Mouse (Mus musculus) midbrain, embryonic 13.5 days (tissue): Measurements from ENCODE around the gene Gm28308. TPM values are rescaled to one million over a fixed set of nuclear protein-coding genes. Genes with fewer than 3 reads are reported as not detected.

Source experiments
- ATAC-seq: fragments of 200-750 bp; cut with Nextera tagmentation; 2 replicates; pipeline ENCODE4 v1.8.0; 2017; ENCODE audit warnings: mild to moderate bottlenecking, moderate TSS enrichment, moderate library complexity
- H3K27ac ChIP-seq: fragments of 300-500 bp; sonication (generic); 2 replicates; pipeline ENCODE4 v1.5.1; 2015; ENCODE audit warnings: inconsistent platforms, mild to moderate bottlenecking, moderate library complexity
- H3K27me3 ChIP-seq: fragments of 300-500 bp; sonication (generic); 2 replicates; pipeline ENCODE4 v1.6.1; 2015; ENCODE audit warnings: mild to moderate bottlenecking, inconsistent platforms
- H3K36me3 ChIP-seq: fragments of 300-500 bp; sonication (generic); 2 replicates; pipeline ENCODE4 v1.6.1; 2015; ENCODE audit warnings: mild to moderate bottlenecking, inconsistent platforms
- H3K4me1 ChIP-seq: fragments of 300-500 bp; sonication (generic); replicated peaks from 2 replicates; pipeline ENCODE4 v1.6.1; 2015; ENCODE audit warnings: inconsistent platforms
- H3K4me2 ChIP-seq: fragments of 300-500 bp; sonication (generic); replicated peaks from 2 replicates; pipeline ENCODE4 v1.6.1; 2015; ENCODE audit warnings: moderate library complexity, mild to moderate bottlenecking, inconsistent platforms
- H3K4me3 ChIP-seq: fragments of 300-500 bp; sonication (generic); replicated peaks from 2 replicates; pipeline ENCODE4 v1.5.1; 2015; ENCODE audit warnings: mild to moderate bottlenecking, inconsistent platforms
- H3K9ac ChIP-seq: fragments of 300-500 bp; sonication (generic); replicated peaks from 2 replicates; pipeline ENCODE4 v1.6.1; 2015; ENCODE audit warnings: mild to moderate bottlenecking, inconsistent platforms
- H3K9me3 ChIP-seq: fragments of 300-500 bp; sonication (generic); 2 replicates; pipeline ENCODE4 v1.6.1; 2016; ENCODE audit warnings: mild to moderate bottlenecking, inconsistent platforms
- WGBS: fragments of 180-500 bp; shearing (Covaris S2); methylation state at CpG from one replicate; pipeline ENCODE4 v1.1.7; 2015; 5-methylcytosine and 5-hydroxymethylcytosine counted together
- polyA plus RNA-seq: library from polyadenylated mRNA; unstranded; fragments of >200 nt; fragmentation: Nextera tagmentation; extraction: Ambion mirVana; gene quantifications from 2 replicates; pipeline ENCODE4 v1.2.1, GENCODE M21; 2015

Gene Gm28308
- polyA plus RNA-seq, 1 experiment from 2014 or later, result not detected

GRCm38 (mm10) chr6:52190410-52190809, 22.7 kb downstream of the Gm28308 start:
- ATAC-seq, result no peak
- Histone ChIP-seq H3K4me1 (peaks cover 10% of the 10 kb centered on the region), H3K27me3 (peaks cover 100% of the 10 kb centered on the region), H3K36me3 (no peaks in the 10 kb centered on the region), H3K9me3 (no peaks in the 10 kb centered on the region), H3K9ac (no peak overlapping the region), H3K4me3 (no peak overlapping the region), H3K27ac (no peak overlapping the region), H3K4me2 (no peak overlapping the region)
- WGBS, result under 1% methylated on average over 23 of the region's 23 CpGs

GRCm38 (mm10) chr6:52189909-52190308, 23.2 kb downstream of the Gm28308 start:
- 5% methylated on average over 8 of the region's 8 CpGs for WGBS
- ATAC-seq, result no peak

GRCm38 (mm10) chr6:52189172-52189591, 24.0 kb downstream of the Gm28308 start:
- H3K4me2 ChIP-seq, result no peak overlapping the region
- peaks cover 100% of the 10 kb centered on the region for H3K27me3 ChIP-seq
- H3K4me1 ChIP-seq, result peaks cover 10% of the 10 kb centered on the region
- WGBS, result 7% methylated on average over 5 of the region's 5 CpGs
- H3K36me3 ChIP-seq, result no peaks in the 10 kb centered on the region
- no peaks in the 10 kb centered on the region for H3K9me3 ChIP-seq
- no peak overlapping the region for H3K9ac ChIP-seq
- no peak for ATAC-seq
- H3K4me3 ChIP-seq, result no peak overlapping the region
- H3K27ac ChIP-seq, result no peak overlapping the region

More at GRCm38 (mm10) chr6:52189909-52190308, 23.2 kb downstream of the Gm28308 start:
- H3K4me3 ChIP-seq, result no peak overlapping the region
- no peaks in the 10 kb centered on the region for H3K36me3 ChIP-seq
- H3K4me1 ChIP-seq, result peaks cover 10% of the 10 kb centered on the region
- H3K9ac ChIP-seq, result no peak overlapping the region
- peaks cover 100% of the 10 kb centered on the region for H3K27me3 ChIP-seq
- no peaks in the 10 kb centered on the region for H3K9me3 ChIP-seq
- H3K27ac ChIP-seq, result no peak overlapping the region
- H3K4me2 ChIP-seq, result no peak overlapping the region

- no peak for ATAC-seq
- H3K27ac ChIP-seq, result no peak overlapping the region
- no peak overlapping the region for H3K9ac ChIP-seq
- H3K27me3 ChIP-seq, result peaks cover 100% of the 10 kb centered on the region
- no peaks in the 10 kb centered on the region for H3K9me3 ChIP-seq
- H3K4me3 ChIP-seq, result no peak overlapping the region
- H3K36me3 ChIP-seq, result no peaks in the 10 kb centered on the region
- H3K4me1 ChIP-seq, result peaks cover 7% of the 10 kb centered on the region
- WGBS, result 8% methylated on average over 1 of the region's 1 CpGs
- H3K4me2 ChIP-seq, result no peak overlapping the region
Measured at GRCm38 (mm10) chr6:52186500-52186899, 26.6 kb downstream of the Gm28308 start.

- Histone ChIP-seq H3K9me3 (no peaks in the 10 kb centered on the region), H3K27ac (no peak overlapping the region), H3K9ac (no peak overlapping the region), H3K4me2 (no peak overlapping the region), H3K36me3 (no peaks in the 10 kb centered on the region), H3K4me1 (peaks cover under 1% of the 10 kb centered on the region; the same call in 1 of the 2 replicates), H3K27me3 (peaks cover 100% of the 10 kb centered on the region), H3K4me3 (no peak overlapping the region)
- WGBS, result 9% methylated on average over 3 of the region's 3 CpGs
- no peak for ATAC-seq
Measured at GRCm38 (mm10) chr6:52185834-52186233, 27.3 kb downstream of the Gm28308 start.

GRCm38 (mm10) chr6:52185222-52185621, 27.9 kb downstream of the Gm28308 start:
- no peak overlapping the region for H3K4me2 ChIP-seq
- under 1% methylated on average over 19 of the region's 19 CpGs for WGBS
- ATAC-seq, result no peak
- H3K9me3 ChIP-seq, result no peaks in the 10 kb centered on the region
- no peak overlapping the region for H3K27ac ChIP-seq
- H3K4me3 ChIP-seq, result no peak overlapping the region
- peaks cover 100% of the 10 kb centered on the region for H3K27me3 ChIP-seq
- H3K9ac ChIP-seq, result no peak overlapping the region
- no peaks in the 10 kb centered on the region for H3K36me3 ChIP-seq
- H3K4me1 ChIP-seq, result no peaks in the 10 kb centered on the region

GRCm38 (mm10) chr6:52184668-52185067, 28.5 kb downstream of the Gm28308 start:
- no peaks in the 10 kb centered on the region for H3K36me3 ChIP-seq
- peaks cover 100% of the 10 kb centered on the region for H3K27me3 ChIP-seq
- H3K4me1 ChIP-seq, result no peaks in the 10 kb centered on the region
- WGBS, result 1% methylated on average over 6 of the region's 6 CpGs
- H3K27ac ChIP-seq, result no peak overlapping the region
- H3K4me2 ChIP-seq, result no peak overlapping the region
- H3K4me3 ChIP-seq, result no peak overlapping the region
- H3K9me3 ChIP-seq, result no peaks in the 10 kb centered on the region
- H3K9ac ChIP-seq, result no peak overlapping the region
- ATAC-seq, result no peak

GRCm38 (mm10) chr6:52183311-52184080, 29.6 kb downstream of the Gm28308 start:
- H3K9me3 ChIP-seq, result no peaks in the 10 kb centered on the region
- no peak for ATAC-seq
- no peak overlapping the region for H3K9ac ChIP-seq
- H3K27me3 ChIP-seq, result peaks cover 100% of the 10 kb centered on the region
- no peak overlapping the region for H3K4me2 ChIP-seq
- WGBS, result 5% methylated on average over 10 of the region's 10 CpGs
- H3K27ac ChIP-seq, result no peak overlapping the region
- no peak overlapping the region for H3K4me3 ChIP-seq
- H3K36me3 ChIP-seq, result no peaks in the 10 kb centered on the region
- H3K4me1 ChIP-seq, result no peaks in the 10 kb centered on the region

- Histone ChIP-seq H3K4me2 (no peak overlapping the region), H3K4me1 (no peaks in the 10 kb centered on the region), H3K27ac (no peak overlapping the region), H3K9ac (no peak overlapping the region), H3K27me3 (peaks cover 100% of the 10 kb centered on the region), H3K9me3 (no peaks in the 10 kb centered on the region), H3K36me3 (no peaks in the 10 kb centered on the region), H3K4me3 (no peak overlapping the region)
- 7% methylated on average over 1 of the region's 1 CpGs for WGBS
- ATAC-seq, result no peak
Measured at GRCm38 (mm10) chr6:52182793-52183192, 30.3 kb downstream of the Gm28308 start.

- no peak for ATAC-seq
- no peak overlapping the region for H3K4me3 ChIP-seq
- H3K4me1 ChIP-seq, result no peaks in the 10 kb centered on the region
- no peaks in the 10 kb centered on the region for H3K36me3 ChIP-seq
- H3K27ac ChIP-seq, result no peak overlapping the region
- H3K9me3 ChIP-seq, result no peaks in the 10 kb centered on the region
- H3K27me3 ChIP-seq, result peaks cover 100% of the 10 kb centered on the region
- WGBS, result 9% methylated on average over 2 of the region's 2 CpGs
- H3K4me2 ChIP-seq, result no peak overlapping the region
- H3K9ac ChIP-seq, result no peak overlapping the region
Measured at GRCm38 (mm10) chr6:52182030-52182429, 31.1 kb downstream of the Gm28308 start.

GRCm38 (mm10) chr6:52180726-52181125, 32.4 kb downstream of the Gm28308 start:
- Histone ChIP-seq H3K36me3 (no peaks in the 10 kb centered on the region), H3K4me3 (no peak overlapping the region), H3K9ac (no peak overlapping the region), H3K4me1 (no peaks in the 10 kb centered on the region), H3K27me3 (peaks cover 100% of the 10 kb centered on the region), H3K4me2 (no peak overlapping the region), H3K9me3 (no peaks in the 10 kb centered on the region), H3K27ac (no peak overlapping the region)
- ATAC-seq, result no peak
- WGBS, result 2% methylated on average over 3 of the region's 3 CpGs

- Histone ChIP-seq H3K4me3 (no peak overlapping the region), H3K27ac (no peak overlapping the region), H3K27me3 (peaks cover 100% of the 10 kb centered on the region), H3K9me3 (no peaks in the 10 kb centered on the region), H3K36me3 (no peaks in the 10 kb centered on the region), H3K4me2 (no peak overlapping the region), H3K9ac (no peak overlapping the region), H3K4me1 (no peaks in the 10 kb centered on the region)
- WGBS, result 3% methylated on average over 11 of the region's 11 CpGs
- ATAC-seq, result no peak
Measured at GRCm38 (mm10) chr6:52180213-52180710, 32.9 kb downstream of the Gm28308 start.
